Comparison of ENCODE assay signal across 23 mouse cellular contexts in the genomic region with DNA sequence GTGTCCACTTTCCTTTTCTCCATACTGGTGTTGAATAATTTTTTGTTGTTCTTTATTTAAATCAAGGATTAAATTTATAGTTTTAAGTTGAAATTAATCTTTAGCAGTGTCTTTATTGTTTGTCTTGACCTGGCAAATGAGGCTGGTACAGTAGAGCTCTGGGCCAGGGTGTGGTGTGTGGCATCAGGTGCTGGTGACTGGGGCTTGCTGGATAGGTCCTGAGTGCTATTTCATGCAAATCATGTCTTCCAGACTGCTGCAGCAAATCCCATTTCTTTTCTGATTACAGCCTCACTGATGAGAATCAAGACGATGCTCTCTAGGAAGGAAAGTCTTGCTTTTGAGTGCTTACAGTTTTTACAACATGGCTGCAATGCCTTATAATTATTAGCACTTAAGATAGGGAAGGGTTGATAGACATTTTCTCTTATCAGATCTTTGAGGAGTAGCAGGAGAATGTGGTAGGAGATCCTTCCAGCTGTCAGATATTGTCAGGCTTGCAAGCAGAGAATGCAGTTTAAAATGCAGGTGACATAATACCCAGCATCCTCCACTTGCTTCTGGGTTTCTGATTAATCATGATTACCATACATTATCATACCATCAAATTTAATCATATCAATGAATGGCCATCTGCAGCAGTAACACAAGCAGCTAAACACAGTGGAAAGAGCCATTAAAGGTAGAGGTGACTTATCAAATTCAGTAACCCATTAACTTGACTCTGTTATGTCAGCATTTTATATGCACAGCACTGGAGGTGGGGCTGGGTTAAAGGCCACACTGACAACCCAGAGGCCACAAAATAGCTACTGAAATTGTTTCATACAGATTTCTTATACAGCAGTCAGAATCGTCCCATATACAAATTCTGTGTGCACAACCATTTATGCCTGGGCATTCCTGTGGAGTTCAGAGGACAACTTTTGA. TPM values are rescaled to one million over a fixed set of nuclear protein-coding genes. Genes with fewer than 3 reads are reported as not detected.
DNase-seq lines count a peak whose midpoint lies in the region; ATAC-seq and TF ChIP-seq lines count a peak whose summit lies in the region.
"Had no signal": no experiment of that assay in that cellular context is flagged by ENCODE, and none has a peak within 500 bp of the region (broad histone marks: within the 10 kb centered on the region; RNA-seq: fewer than 3 reads in every experiment).

No protein-coding gene starts in this region.

- no peak overlapping the region for H3K4me2 ChIP-seq in forebrain, embryonic 15.5 days (replicated peaks)
- H3K4me2 ChIP-seq in forebrain, embryonic 14.5 days (ENCODE audit: low read length): no peak overlapping the region
- no peak overlapping the region for H3K4me2 ChIP-seq in forebrain, postnatal 0 days (ENCODE audit: low read depth)
- no peak overlapping the region for H3K4me2 ChIP-seq in midbrain, embryonic 15.5 days
- H3K4me2 ChIP-seq: embryonic facial prominence, embryonic 15.5 days; liver, embryonic 13.5 days; lung, embryonic 14.5 days; neural tube, embryonic 15.5 days; stomach, embryonic 15.5 days had no signal

- H3K9me3 ChIP-seq in forebrain, embryonic 15.5 days: no peaks in the 10 kb centered on the region
- H3K9me3 ChIP-seq in forebrain, embryonic 14.5 days (replicated peaks; ENCODE audit: control insufficient read depth, low read length): no peaks in the 10 kb centered on the region
- no peaks in the 10 kb centered on the region for H3K9me3 ChIP-seq in forebrain, postnatal 0 days (ENCODE audit: low read length)
- H3K9me3 ChIP-seq in midbrain, embryonic 15.5 days: no peaks in the 10 kb centered on the region
- H3K9me3 ChIP-seq: embryonic facial prominence, embryonic 15.5 days; G1E; heart, embryonic 10.5 days; liver, embryonic 13.5 days; neural tube, embryonic 15.5 days; stomach, embryonic 15.5 days had no signal

- peaks cover 16% of the 10 kb centered on the region for H3K36me3 ChIP-seq in forebrain, embryonic 15.5 days
- H3K36me3 ChIP-seq in forebrain, embryonic 14.5 days (ENCODE audit: control insufficient read depth, insufficient read depth, low read length): peaks cover 34% of the 10 kb centered on the region
- H3K36me3 ChIP-seq in forebrain, postnatal 0 days (ENCODE audit: insufficient read depth): peaks cover 10% of the 10 kb centered on the region; the same call in 1 of the 2 replicates
- H3K36me3 ChIP-seq in midbrain, embryonic 15.5 days (replicated peaks): no peaks in the 10 kb centered on the region

- DNase-seq in forebrain, embryonic 14.5 days (ENCODE audit: low spot score): no peak
- DNase-seq in kidney, postnatal 36 days: peak; percentile 23 to 37
- no peak for DNase-seq in kidney, postnatal 10 days
- DNase-seq in forebrain, postnatal 0 days: no peak
- DNase-seq in urinary bladder, adult 18-20 months (ENCODE audit: low spot score in 2 of 2): no peak
- no peak for DNase-seq in layer of hippocampus, adult 8-10 months (ENCODE audit: low spot score in 2 of 2)
- DNase-seq: adrenal gland, postnatal 25 days; cerebellum, adult 2 months; cerebellum, postnatal 36 days; kidney, postnatal 14 days; liver, embryonic 13.5 days; lung, embryonic 14.5 days; lung, postnatal 36 days; thymus, adult 18-20 months; thymus, postnatal 4 days had no signal

- H3K4me1 ChIP-seq in forebrain, embryonic 15.5 days: peaks cover 12% of the 10 kb centered on the region; the same call in 1 of the 2 replicates
- peaks cover 6% of the 10 kb centered on the region; the same call in 1 of the 2 replicates for H3K4me1 ChIP-seq in forebrain, embryonic 14.5 days (ENCODE audit: control insufficient read depth, insufficient read depth, low read length)
- H3K4me1 ChIP-seq in forebrain, postnatal 0 days (ENCODE audit: insufficient read depth): 0 out of 2 replicates have a peak, but pooled peaks cover 3% of the 10 kb centered on the region
- H3K4me1 ChIP-seq in midbrain, embryonic 15.5 days: peaks cover 18% of the 10 kb centered on the region
- H3K4me1 ChIP-seq: embryonic facial prominence, embryonic 15.5 days; heart, embryonic 10.5 days; stomach, embryonic 15.5 days had no signal

- H3K9ac ChIP-seq in forebrain, embryonic 15.5 days (replicated peaks): no peak overlapping the region
- no peak overlapping the region for H3K9ac ChIP-seq in forebrain, embryonic 14.5 days (ENCODE audit: low read length)
- H3K9ac ChIP-seq in forebrain, postnatal 0 days: no peak overlapping the region
- H3K9ac ChIP-seq in midbrain, embryonic 15.5 days: no peak overlapping the region
- H3K9ac ChIP-seq: embryonic facial prominence, embryonic 15.5 days; liver, embryonic 13.5 days; lung, embryonic 14.5 days; neural tube, embryonic 15.5 days; stomach, embryonic 15.5 days had no signal

- H3K4me3 ChIP-seq in forebrain, embryonic 15.5 days: no peak overlapping the region
- H3K4me3 ChIP-seq in forebrain, embryonic 14.5 days (ENCODE audit: low read depth, low read length): no peak overlapping the region
- no peak overlapping the region for H3K4me3 ChIP-seq in forebrain, postnatal 0 days (ENCODE audit: low read depth, low read length)
- H3K4me3 ChIP-seq in midbrain, embryonic 15.5 days: no peak overlapping the region
- H3K4me3 ChIP-seq: embryonic facial prominence, embryonic 15.5 days; heart, embryonic 10.5 days; liver, embryonic 13.5 days; neural tube, embryonic 15.5 days; stomach, embryonic 15.5 days had no signal

- 69% methylated on average over 2 of the region's 2 CpGs for WGBS in forebrain, embryonic 15.5 days
- 80% methylated on average over 2 of the region's 2 CpGs for WGBS in forebrain, embryonic 14.5 days
- 70% methylated on average over 2 of the region's 2 CpGs for WGBS in forebrain, postnatal 0 days
- WGBS in midbrain, embryonic 15.5 days: 66% methylated on average over 2 of the region's 2 CpGs

- no peak for TF ChIP-seq CTCF in forebrain, postnatal 0 days (IDR thresholded peaks at IDR 0.05; ENCODE audit: low read depth)

- peak overlapping the region; percentile 29; the same call in 1 of the 2 replicates for H3K27ac ChIP-seq in forebrain, embryonic 15.5 days (replicated peaks)
- no peak overlapping the region for H3K27ac ChIP-seq in forebrain, embryonic 14.5 days (ENCODE audit: low read depth, low read length)
- H3K27ac ChIP-seq in forebrain, postnatal 0 days (ENCODE audit: low read depth, low read length): no peak overlapping the region
- peak overlapping the region; percentile 8; the same call in 1 of the 2 replicates for H3K27ac ChIP-seq in midbrain, embryonic 15.5 days
- H3K27ac ChIP-seq: embryonic facial prominence, embryonic 15.5 days; heart, embryonic 10.5 days; liver, embryonic 13.5 days; neural tube, embryonic 15.5 days; stomach, embryonic 15.5 days had no signal

- peak; percentile 29; the same call in 1 of the 2 replicates for ATAC-seq in forebrain, embryonic 15.5 days (replicated peaks)
- no peak for ATAC-seq in forebrain, embryonic 14.5 days
- ATAC-seq in forebrain, postnatal 0 days: peak; percentile 18; the same call in 1 of the 2 replicates
- peak; percentile 30; the same call in 1 of the 2 replicates for ATAC-seq in midbrain, embryonic 15.5 days (replicated peaks)
- ATAC-seq: activated CD4-positive, CD25-positive, alpha-beta regulatory T cell, adult 4 months had no signal

- H3K27me3 ChIP-seq in forebrain, embryonic 15.5 days: no peaks in the 10 kb centered on the region
- no peaks in the 10 kb centered on the region for H3K27me3 ChIP-seq in forebrain, embryonic 14.5 days (replicated peaks; ENCODE audit: control insufficient read depth, insufficient read depth, low read length)
- no peaks in the 10 kb centered on the region for H3K27me3 ChIP-seq in forebrain, postnatal 0 days (ENCODE audit: insufficient read depth, low read length)
- no peaks in the 10 kb centered on the region for H3K27me3 ChIP-seq in midbrain, embryonic 15.5 days (replicated peaks)
- H3K27me3 ChIP-seq: embryonic facial prominence, embryonic 15.5 days; liver, embryonic 13.5 days; neural tube, embryonic 15.5 days; stomach, embryonic 15.5 days had no signal

RNA-seq across cellular contexts. Expression of a gene that starts 56.8 kb away (rescaled TPM):
- polyA plus RNA-seq in forebrain, embryonic 15.5 days (2015; fragmentation: Nextera tagmentation; extraction: Ambion mirVana): 17.5 and 19.6 TPM in 2 replicates
- 21.4 and 21.7 TPM in 2 replicates for polyA plus RNA-seq in forebrain, embryonic 14.5 days (2014; fragmentation: Nextera tagmentation; extraction: Ambion mirVana)
- 25.9 and 41.7 TPM in 2 replicates for total RNA-seq in forebrain, postnatal 0 days (2014; rRNA removed)
- polyA plus RNA-seq in forebrain, postnatal 0 days (2015; fragmentation: Nextera tagmentation; extraction: Ambion mirVana): 11.4 and 12.5 TPM in 2 replicates
- 18.1 and 18.6 TPM in 2 replicates for polyA plus RNA-seq in midbrain, embryonic 15.5 days (2015; fragmentation: Nextera tagmentation; extraction: Ambion mirVana)
- 10 to 100 TPM; 60.2 to 70.2 (median 65.7) TPM for total RNA-seq in layer of hippocampus, adult 8-10 months (2022)

Comparison
In these comparisons a context has a peak if more than half of its experiments do, and no peak if none do; other contexts are left out.
1. H3K27ac ChIP-seq: peak in forebrain, embryonic 15.5 days (single experiment) and midbrain, embryonic 15.5 days (single experiment); none in forebrain, embryonic 14.5 days (single experiment) and forebrain, postnatal 0 days (single experiment).
2. DNase-seq: peak in kidney, postnatal 36 days (2 of 2); none in forebrain, embryonic 14.5 days (single experiment), kidney, postnatal 10 days (single experiment), forebrain, postnatal 0 days (single experiment), urinary bladder, adult 18-20 months (0 of 2) and layer of hippocampus, adult 8-10 months (0 of 2).